Mouse (Mus musculus): ENCODE data around the gene Hspb6. TPM values are rescaled to one million over a fixed set of nuclear protein-coding genes. Genes with fewer than 3 reads are reported as not detected.

Gene Hspb6
- polyA plus RNA-seq, 1 experiment from 2014 or later, result 5.5 TPM

GRCm38 (mm10) chr7:30557901-30558514, 6.0 kb downstream of the Hspb6 start:
- 0 out of 2 replicates have a peak overlapping the region, but pooled peaks have one; percentile 18 for H3K4me2 ChIP-seq (ENCODE audit: low read depth, low read length, severe bottlenecking)

GRCm38 (mm10) chr7:30558656-30559442, 6.9 kb downstream of the Hspb6 start:
- Histone ChIP-seq H3K4me3 (ENCODE audit: low read depth, low read length) (peak overlapping the region; percentile 51), H3K27me3 (ENCODE audit: control insufficient read depth, insufficient read depth, low read length) (no peaks in the 10 kb centered on the region), H3K4me2 (ENCODE audit: low read depth, low read length, severe bottlenecking) (peak overlapping the region; percentile 87), H3K9me3 (ENCODE audit: control insufficient read depth, low read length) (no peaks in the 10 kb centered on the region), H3K36me3 (ENCODE audit: control insufficient read depth, insufficient read depth, low read length) (peaks cover 3% of the 10 kb centered on the region; the same call in 1 of the 2 replicates), H3K27ac (ENCODE audit: low read depth, low read length) (no peak overlapping the region), H3K9ac (ENCODE audit: low read length) (peak overlapping the region; percentile 64), H3K4me1 (replicated peaks; ENCODE audit: control insufficient read depth, insufficient read depth, low read length) (peaks cover 6% of the 10 kb centered on the region; the same call in 1 of the 2 replicates)
- 19% methylated on average over 12 of the region's 12 CpGs for WGBS
- DNase-seq (ENCODE audit: low spot score) (no peak), ATAC-seq (replicated peaks; ENCODE audit: low FRiP score) (no peak)

More at GRCm38 (mm10) chr7:30557901-30558514, 6.0 kb downstream of the Hspb6 start:
- Histone ChIP-seq H3K9ac (ENCODE audit: low read length) (no peak overlapping the region), H3K27ac (ENCODE audit: low read depth, low read length) (no peak overlapping the region), H3K4me3 (ENCODE audit: low read depth, low read length) (no peak overlapping the region), H3K27me3 (ENCODE audit: control insufficient read depth, insufficient read depth, low read length) (no peaks in the 10 kb centered on the region), H3K4me1 (replicated peaks; ENCODE audit: control insufficient read depth, insufficient read depth, low read length) (peaks cover 7% of the 10 kb centered on the region; the same call in 1 of the 2 replicates), H3K9me3 (ENCODE audit: control insufficient read depth, low read length) (no peaks in the 10 kb centered on the region), H3K36me3 (ENCODE audit: control insufficient read depth, insufficient read depth, low read length) (peaks cover 3% of the 10 kb centered on the region; the same call in 1 of the 2 replicates)
- WGBS, result 87% methylated on average over 13 of the region's 13 CpGs
- ATAC-seq (replicated peaks; ENCODE audit: low FRiP score) (no peak), DNase-seq (ENCODE audit: low spot score) (no peak)

- Histone ChIP-seq H3K4me3 (ENCODE audit: low read depth, low read length) (peak within 1 kb of the TSS; percentile 51), H3K9ac (ENCODE audit: low read length) (peak within 1 kb of the TSS; percentile 64), H3K27me3 (ENCODE audit: control insufficient read depth, insufficient read depth, low read length) (no peaks in the 10 kb centered on the region), H3K27ac (ENCODE audit: low read depth, low read length) (no peak within 1 kb of the TSS), H3K4me2 (ENCODE audit: low read depth, low read length, severe bottlenecking) (peak within 1 kb of the TSS; percentile 87), H3K9me3 (ENCODE audit: control insufficient read depth, low read length) (no peaks in the 10 kb centered on the region), H3K36me3 (ENCODE audit: control insufficient read depth, insufficient read depth, low read length) (peaks cover 3% of the 10 kb centered on the region; the same call in 1 of the 2 replicates), H3K4me1 (replicated peaks; ENCODE audit: control insufficient read depth, insufficient read depth, low read length) (peaks cover 8% of the 10 kb centered on the region; the same call in 1 of the 2 replicates)
- under 1% methylated on average over 20 of the region's 20 CpGs for WGBS
- ATAC-seq (replicated peaks; ENCODE audit: low FRiP score) (peak; percentile 85), DNase-seq (ENCODE audit: low spot score) (peak; percentile 96)
These were observed 7.5 kb downstream of the Hspb6 start, which contains the start of gene Lin37 for GRCm38 (mm10) chr7:30559443-30559954. TSS of gene Lin37 (minus strand) at chr7:30559838.

- Histone ChIP-seq H3K9me3 (ENCODE audit: control insufficient read depth, low read length) (no peaks in the 10 kb centered on the region), H3K9ac (ENCODE audit: low read length) (no peak overlapping the region; the same call in 1 of the 2 replicates), H3K4me2 (ENCODE audit: low read depth, low read length, severe bottlenecking) (no peak overlapping the region), H3K36me3 (ENCODE audit: control insufficient read depth, insufficient read depth, low read length) (peaks cover 3% of the 10 kb centered on the region; the same call in 1 of the 2 replicates), H3K27me3 (ENCODE audit: control insufficient read depth, insufficient read depth, low read length) (no peaks in the 10 kb centered on the region), H3K4me1 (replicated peaks; ENCODE audit: control insufficient read depth, insufficient read depth, low read length) (peaks cover 8% of the 10 kb centered on the region; the same call in 1 of the 2 replicates), H3K27ac (ENCODE audit: low read depth, low read length) (no peak overlapping the region), H3K4me3 (ENCODE audit: low read depth, low read length) (no peak overlapping the region)
- DNase-seq (ENCODE audit: low spot score) (no peak), ATAC-seq (replicated peaks; ENCODE audit: low FRiP score) (no peak)
- WGBS, result 76% methylated on average over 2 of the region's 2 CpGs
These were observed 8.3 kb downstream of the Hspb6 start for GRCm38 (mm10) chr7:30560296-30560695.

- no peak for DNase-seq (ENCODE audit: low spot score)
- peak overlapping the region; percentile 66 for H3K4me3 ChIP-seq (ENCODE audit: low read depth, low read length)
- H3K27me3 ChIP-seq (ENCODE audit: control insufficient read depth, insufficient read depth, low read length), result no peaks in the 10 kb centered on the region
- H3K27ac ChIP-seq (ENCODE audit: low read depth, low read length), result peak overlapping the region; percentile 2; the same call in 1 of the 2 replicates
- no peak; the same call in 1 of the 2 replicates for ATAC-seq (replicated peaks; ENCODE audit: low FRiP score)
- 2% methylated on average over 27 of the region's 27 CpGs for WGBS
- no peaks in the 10 kb centered on the region; the same call in 1 of the 2 replicates for H3K36me3 ChIP-seq (ENCODE audit: control insufficient read depth, insufficient read depth, low read length)
- no peaks in the 10 kb centered on the region for H3K9me3 ChIP-seq (ENCODE audit: control insufficient read depth, low read length)
- peak overlapping the region; percentile 70 for H3K9ac ChIP-seq (ENCODE audit: low read length)
- peak overlapping the region; percentile 87 for H3K4me2 ChIP-seq (ENCODE audit: low read depth, low read length, severe bottlenecking)
- peaks cover 8% of the 10 kb centered on the region; the same call in 1 of the 2 replicates for H3K4me1 ChIP-seq (replicated peaks; ENCODE audit: control insufficient read depth, insufficient read depth, low read length)
These were observed 10.6 kb downstream of the Hspb6 start for GRCm38 (mm10) chr7:30562526-30563116.

GRCm38 (mm10) chr7:30563117-30563905, 11.3 kb downstream of the Hspb6 start, which contains the start of the genes U2af1l4, Gm49396 and Psenen:
TSS of gene U2af1l4 (plus strand) at chr7:30563301.
TSS of gene Gm49396 (plus strand) at chr7:30563344.
TSS of gene Psenen (minus strand) at chr7:30563627.
- Histone ChIP-seq H3K36me3 (ENCODE audit: control insufficient read depth, insufficient read depth, low read length) (no peaks in the 10 kb centered on the region; the same call in 1 of the 2 replicates), H3K9ac (ENCODE audit: low read length) (peak within 1 kb of the TSS; percentile 70), H3K27me3 (ENCODE audit: control insufficient read depth, insufficient read depth, low read length) (no peaks in the 10 kb centered on the region), H3K27ac (ENCODE audit: low read depth, low read length) (peak within 1 kb of the TSS; percentile 80), H3K4me1 (replicated peaks; ENCODE audit: control insufficient read depth, insufficient read depth, low read length) (peaks cover 8% of the 10 kb centered on the region; the same call in 1 of the 2 replicates), H3K9me3 (ENCODE audit: control insufficient read depth, low read length) (no peaks in the 10 kb centered on the region), H3K4me2 (ENCODE audit: low read depth, low read length, severe bottlenecking) (peak within 1 kb of the TSS; percentile 87), H3K4me3 (ENCODE audit: low read depth, low read length) (peak within 1 kb of the TSS; percentile 66)
- ATAC-seq (replicated peaks; ENCODE audit: low FRiP score) (peak; percentile 84), DNase-seq (ENCODE audit: low spot score) (peak; percentile 96)
- under 1% methylated on average over 44 of the region's 45 CpGs for WGBS

GRCm38 (mm10) chr7:30563906-30564280, 11.9 kb downstream of the Hspb6 start:
- H3K4me1 ChIP-seq (replicated peaks; ENCODE audit: control insufficient read depth, insufficient read depth, low read length), result peaks cover 8% of the 10 kb centered on the region; the same call in 1 of the 2 replicates
- 20% methylated on average over 6 of the region's 6 CpGs for WGBS
- no peak for ATAC-seq (replicated peaks; ENCODE audit: low FRiP score)
- peak overlapping the region; percentile 66 for H3K4me3 ChIP-seq (ENCODE audit: low read depth, low read length)
- H3K4me2 ChIP-seq (ENCODE audit: low read depth, low read length, severe bottlenecking), result peak overlapping the region; percentile 87
- H3K9ac ChIP-seq (ENCODE audit: low read length), result peak overlapping the region; percentile 70
- no peaks in the 10 kb centered on the region for H3K27me3 ChIP-seq (ENCODE audit: control insufficient read depth, insufficient read depth, low read length)
- H3K36me3 ChIP-seq (ENCODE audit: control insufficient read depth, insufficient read depth, low read length), result peaks cover 1% of the 10 kb centered on the region
- no peaks in the 10 kb centered on the region for H3K9me3 ChIP-seq (ENCODE audit: control insufficient read depth, low read length)
- DNase-seq (ENCODE audit: low spot score), result no peak
- peak overlapping the region; percentile 80; the same call in 1 of the 2 replicates for H3K27ac ChIP-seq (ENCODE audit: low read depth, low read length)

All from forebrain, embryonic 11.5 days (tissue).